Mouse (Mus musculus): ENCODE measurements at regions not wholly inside any gene's neighbourhood (a gene's known extent, or its start where the extent isn't known, plus 50 kb on each side); places are given as distances from the start of the nearest gene placed in this dataset.
"Not testable (repeated sequence)": the region's sequence is repeated elsewhere in the genome, so short reads cannot be mapped to it uniquely, and the experiment has no call there.

DNA sequence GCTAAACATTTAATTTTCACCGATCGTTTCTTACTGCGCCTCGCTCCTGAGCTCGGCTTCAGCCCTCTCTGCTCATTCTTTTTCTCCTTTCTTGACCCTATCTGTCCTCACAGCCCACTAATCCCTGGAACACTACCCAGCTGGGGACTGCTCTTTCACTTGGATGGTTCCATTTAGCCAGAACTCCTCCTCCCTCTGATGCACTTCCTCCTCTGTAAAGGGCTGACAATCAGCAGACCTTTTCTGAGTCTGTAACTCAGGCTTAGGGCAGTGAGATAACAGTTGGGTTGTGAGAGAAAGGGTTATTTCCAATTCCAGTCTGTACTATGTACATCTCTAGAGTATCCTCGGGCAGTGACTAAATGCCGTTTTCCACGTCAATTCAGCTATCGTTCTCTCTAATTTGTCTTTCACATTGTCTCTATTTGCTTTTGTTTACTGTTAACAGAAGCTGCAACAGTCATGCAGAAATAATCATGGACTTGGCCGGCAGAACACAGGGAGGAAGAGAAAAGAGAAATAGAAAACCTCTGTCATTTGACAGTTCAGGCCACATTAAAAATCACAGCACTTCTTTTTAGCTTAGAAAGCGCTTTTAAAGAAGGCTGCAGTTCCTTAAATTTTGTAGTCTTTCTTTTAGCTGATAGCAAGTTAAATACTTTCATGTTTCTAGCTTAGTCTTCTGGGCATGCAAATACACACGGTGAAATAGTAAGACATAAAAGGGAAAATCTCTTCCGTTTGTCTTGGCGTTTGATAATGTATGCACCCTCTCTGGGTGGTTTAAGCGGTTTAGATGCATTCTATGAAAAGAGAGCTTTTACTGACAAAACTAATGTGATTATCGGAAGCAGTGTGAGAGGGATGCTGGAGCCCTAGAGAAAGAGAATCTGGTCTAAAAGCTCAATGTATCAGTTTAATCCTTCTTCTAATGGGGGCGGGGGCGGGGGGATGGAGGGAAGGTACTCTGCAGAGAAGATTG lies 94.7 kb upstream of the Fam181b start:
- in situ Hi-C loops (cut with MboI; ENCODE audit: unreplicated experiment in 2 of 2): loop anchor here in 1 of 2 experiments (25.0 kb wide), 1 partner anchor 1523 kb away; no protein-coding TSS in a partner anchor

DNA sequence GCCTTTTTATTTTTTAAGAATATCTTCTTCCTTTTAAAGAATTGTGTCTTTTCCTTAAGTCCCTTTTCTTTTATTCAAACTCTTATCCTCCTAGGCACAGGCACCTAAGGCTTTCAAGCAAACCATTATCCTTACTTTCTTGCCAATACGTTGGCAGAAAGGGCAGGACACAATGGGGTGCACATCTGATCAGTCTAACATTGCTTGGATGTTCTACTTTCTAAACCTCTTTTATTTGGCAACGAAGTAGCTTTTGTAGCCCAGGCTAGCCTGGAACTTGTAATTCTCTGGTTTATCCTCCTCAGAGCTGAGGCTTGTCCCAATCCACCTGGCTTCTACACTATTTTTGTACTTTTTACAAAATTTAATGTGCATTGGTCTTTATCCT lies 94.0 kb upstream of the Fam181b start:
- in situ Hi-C loops (cut with MboI; ENCODE audit: unreplicated experiment in 2 of 2): loop anchor here in 1 of 2 experiments (25.0 kb wide), 1 partner anchor 1523 kb away; no protein-coding TSS in a partner anchor

DNA sequence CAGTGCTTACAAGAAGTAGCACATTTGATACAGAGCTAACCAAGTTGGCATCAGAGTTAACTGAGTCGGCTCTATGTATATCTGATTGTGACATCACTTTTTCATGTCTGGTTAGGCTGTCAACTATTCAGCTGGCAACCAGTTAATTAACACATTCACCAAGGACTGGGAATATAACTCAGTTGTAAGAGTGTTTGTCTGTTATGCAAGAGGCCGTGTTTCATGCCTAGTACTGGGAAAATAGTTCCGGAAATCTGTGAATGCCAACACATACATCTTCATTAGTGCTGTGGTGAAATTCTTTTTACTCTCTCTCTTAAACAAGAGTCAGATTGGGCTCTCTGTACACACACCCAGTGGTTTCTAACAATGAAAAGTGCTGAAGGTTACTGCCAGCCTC lies 80.8 kb upstream of the Fam181b start:
- in situ Hi-C loops (cut with MboI; ENCODE audit: unreplicated experiment in 2 of 2): loop anchor here in 1 of 2 experiments (25.0 kb wide), 1 partner anchor 1537 kb away; no protein-coding TSS in a partner anchor

DNA sequence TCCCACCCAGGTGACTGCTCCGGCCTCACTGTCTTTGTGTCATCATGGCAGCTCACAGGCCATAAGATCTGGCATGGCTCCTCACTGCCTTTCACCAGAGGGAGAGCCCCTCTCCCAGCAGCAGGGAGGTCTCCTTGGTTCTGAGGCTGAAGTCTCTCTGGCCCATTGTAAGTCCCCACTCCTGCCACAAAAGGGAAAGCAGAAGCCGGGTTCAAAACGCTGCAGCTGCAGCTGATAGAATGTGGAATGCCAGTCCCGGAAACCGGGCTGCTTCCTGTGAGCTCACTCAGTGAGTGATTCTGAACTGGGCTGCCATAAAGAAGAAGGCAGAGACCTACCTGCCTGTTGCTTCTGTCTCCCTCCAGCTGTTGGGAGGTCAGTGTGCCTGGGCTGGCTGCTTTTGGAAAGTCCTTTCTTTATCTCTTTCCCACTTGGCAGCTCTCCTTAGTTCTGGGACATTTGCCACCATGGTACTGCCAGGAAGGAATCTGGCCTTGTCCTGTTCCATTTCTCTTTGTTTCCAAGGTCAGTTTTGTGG lies 72.9 kb upstream of the Fam181b start:
- in situ Hi-C loops (cut with MboI; ENCODE audit: unreplicated experiment in 2 of 2): not testable (repeated sequence)

DNA sequence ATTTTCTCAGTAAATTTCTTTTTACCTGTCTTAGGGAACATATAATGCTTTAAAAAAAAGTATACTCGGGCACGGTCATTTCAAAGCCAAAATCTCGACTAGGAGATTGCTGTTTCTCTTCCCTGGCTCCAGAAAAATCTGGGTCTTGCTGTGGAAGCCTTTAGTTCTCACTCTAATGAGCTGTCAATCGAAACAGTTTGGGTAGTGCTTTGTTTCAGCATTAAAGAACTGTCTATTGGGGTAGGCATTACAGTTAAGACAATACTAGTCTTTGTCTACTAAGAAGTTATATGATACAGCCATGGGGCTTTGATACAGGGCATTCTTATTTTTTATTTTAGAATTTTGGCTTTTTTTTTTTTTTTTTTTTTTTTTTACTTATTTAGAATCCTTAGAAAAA lies 71.9 kb upstream of the Fam181b start:
- in situ Hi-C loops (cut with MboI; ENCODE audit: unreplicated experiment in 2 of 2): no loop called here

DNA sequence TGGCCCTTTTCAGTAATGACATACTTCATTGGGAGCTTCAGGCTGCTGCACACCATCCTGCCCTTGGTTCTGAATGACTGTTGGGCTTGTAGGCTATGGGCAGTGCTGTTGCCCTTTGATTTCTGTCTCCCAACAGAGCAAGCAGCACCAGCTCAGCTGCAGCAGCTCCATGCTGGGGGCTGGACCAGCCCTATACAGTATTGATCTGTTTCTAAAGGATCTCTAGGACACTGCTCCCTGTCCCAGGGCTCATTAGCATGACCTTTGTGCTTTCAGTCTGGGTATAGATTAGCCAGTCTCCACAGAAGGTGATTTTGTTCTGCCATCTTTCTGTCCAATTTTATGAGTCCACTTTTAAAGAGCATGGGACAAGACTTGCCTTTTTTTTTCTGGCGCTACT lies 60.3 kb upstream of the Fam181b start:
- in situ Hi-C loops (cut with MboI; ENCODE audit: unreplicated experiment in 2 of 2): no loop called here

DNA sequence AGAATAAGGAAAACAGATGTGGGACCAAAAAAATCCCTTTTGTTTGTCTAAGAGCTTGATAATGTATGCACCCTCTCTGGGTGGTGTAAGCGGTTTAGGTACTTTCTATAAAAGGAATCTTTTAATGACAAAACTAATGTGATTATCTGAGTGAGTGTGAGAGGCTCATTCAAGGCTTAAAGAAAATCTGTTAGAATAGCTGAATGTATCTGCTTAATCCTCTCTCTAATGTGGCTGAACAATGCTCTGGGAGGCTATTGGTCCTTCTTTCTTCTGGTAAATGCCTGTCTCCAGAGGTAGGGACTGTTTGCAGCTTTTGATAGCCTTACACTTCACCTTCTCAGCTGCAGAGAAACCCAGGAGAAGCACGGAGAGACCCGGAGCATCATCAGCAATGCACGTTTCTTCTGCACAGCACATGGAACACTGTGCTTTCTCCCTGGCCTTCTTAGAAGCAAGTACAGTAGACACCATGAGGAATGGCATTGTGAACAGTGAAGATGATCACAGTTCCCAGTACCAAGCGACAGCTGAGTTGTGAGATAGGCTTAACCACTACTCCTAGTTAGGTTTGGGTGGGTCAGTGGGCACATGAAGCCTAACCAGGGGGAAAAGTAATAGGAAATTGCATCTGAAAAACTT lies 56.1 kb upstream of the Fam181b start:
- in situ Hi-C loops (cut with MboI; ENCODE audit: unreplicated experiment in 2 of 2): no loop called here

DNA sequence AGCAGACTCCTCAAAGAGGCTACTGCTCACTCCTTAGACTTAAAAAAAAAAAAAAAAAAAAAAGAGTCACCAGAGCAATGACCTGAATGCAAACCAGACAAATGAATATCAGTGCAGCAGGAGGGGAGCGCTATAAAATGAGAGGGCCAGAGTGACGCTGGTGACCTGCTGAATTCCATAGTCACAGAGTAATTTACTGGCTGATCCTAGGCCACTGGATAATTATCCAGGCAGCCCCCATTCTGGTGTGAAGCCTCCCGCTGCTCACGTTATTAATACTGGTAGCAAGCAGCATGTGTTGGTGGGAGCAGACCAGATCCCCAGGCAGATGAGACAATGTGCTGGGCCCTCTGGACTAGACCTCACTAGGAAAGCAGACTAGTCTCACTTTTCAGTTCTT lies 53.4 kb upstream of the Fam181b start:
- in situ Hi-C loops (cut with MboI; ENCODE audit: unreplicated experiment in 2 of 2): no loop called here

All from v-Abl transformed pro-B cells (cell line).